Mouse (Mus musculus) lung, embryonic 14.5 days (tissue): ENCODE data around the gene Ndufb6. TPM values are rescaled to one million over a fixed set of nuclear protein-coding genes. Genes with fewer than 3 reads are reported as not detected.

Source experiments
- ATAC-seq: fragments of 200-750 bp; cut with Nextera tagmentation; 2 replicates; pipeline ENCODE4 v1.8.0; 2017; ENCODE audit warnings: mild to moderate bottlenecking, moderate TSS enrichment, moderate library complexity; ENCODE audit not compliant: insufficient read depth
- DNase-seq: peaks from one replicate; pipeline ENCODE4 v3.0.0-alpha.2; 2015
- H3K27ac ChIP-seq: fragments of 300-500 bp; sonication (generic); 2 replicates; pipeline ENCODE4 v1.5.1; 2014; ENCODE audit warnings: low read depth, mild to moderate bottlenecking, moderate library complexity
- H3K27me3 ChIP-seq: fragments of 300-500 bp; sonication (generic); 2 replicates; pipeline ENCODE4 v1.6.1; 2014; ENCODE audit warnings: low read length, control low read depth; ENCODE audit not compliant: insufficient read depth
- H3K36me3 ChIP-seq: fragments of 300-500 bp; sonication (generic); 2 replicates; pipeline ENCODE4 v1.6.1; 2014; ENCODE audit warnings: control low read depth; ENCODE audit not compliant: insufficient read depth
- H3K4me1 ChIP-seq: fragments of 300-500 bp; sonication (generic); 2 replicates; pipeline ENCODE4 v1.6.1; 2014; ENCODE audit warnings: antibody characterized with exemption, control low read depth; ENCODE audit not compliant: insufficient read depth
- H3K4me2 ChIP-seq: fragments of 300-500 bp; sonication (generic); 2 replicates; pipeline ENCODE4 v1.6.1; 2014; ENCODE audit warnings: mild to moderate bottlenecking
- H3K4me3 ChIP-seq: fragments of 300-500 bp; sonication (generic); 2 replicates; pipeline ENCODE4 v1.5.1; 2014; ENCODE audit warnings: low read depth, low read length
- H3K9ac ChIP-seq: fragments of 300-500 bp; sonication (generic); 2 replicates; pipeline ENCODE4 v1.6.1; 2014
- H3K9me3 ChIP-seq: fragments of 300-500 bp; sonication (generic); 2 replicates; pipeline ENCODE4 v1.6.1; 2016; ENCODE audit warnings: low read depth, low read length, control low read depth
- CTCF ChIP-seq: IDR thresholded peaks from 2 replicates; pipeline ENCODE4 v1.5.1; 2016; ENCODE audit warnings: antibody characterized with exemption, low read depth
- WGBS: fragments of 180-500 bp; shearing (Covaris S2); extraction: QIAGEN DNeasy Blood & Tissue Kit; methylation state at CpG from one replicate; pipeline ENCODE4 v1.1.7; 2014; 5-methylcytosine and 5-hydroxymethylcytosine counted together
- polyA plus RNA-seq: library from polyadenylated mRNA; unstranded; fragments of >200 nt; fragmentation: Nextera tagmentation; extraction: Ambion mirVana; gene quantifications from 2 replicates; pipeline ENCODE4 v1.2.1, GENCODE M21; 2014

Gene Ndufb6
- polyA plus RNA-seq, 1 experiment from 2014 or later: 284 TPM

DNA sequence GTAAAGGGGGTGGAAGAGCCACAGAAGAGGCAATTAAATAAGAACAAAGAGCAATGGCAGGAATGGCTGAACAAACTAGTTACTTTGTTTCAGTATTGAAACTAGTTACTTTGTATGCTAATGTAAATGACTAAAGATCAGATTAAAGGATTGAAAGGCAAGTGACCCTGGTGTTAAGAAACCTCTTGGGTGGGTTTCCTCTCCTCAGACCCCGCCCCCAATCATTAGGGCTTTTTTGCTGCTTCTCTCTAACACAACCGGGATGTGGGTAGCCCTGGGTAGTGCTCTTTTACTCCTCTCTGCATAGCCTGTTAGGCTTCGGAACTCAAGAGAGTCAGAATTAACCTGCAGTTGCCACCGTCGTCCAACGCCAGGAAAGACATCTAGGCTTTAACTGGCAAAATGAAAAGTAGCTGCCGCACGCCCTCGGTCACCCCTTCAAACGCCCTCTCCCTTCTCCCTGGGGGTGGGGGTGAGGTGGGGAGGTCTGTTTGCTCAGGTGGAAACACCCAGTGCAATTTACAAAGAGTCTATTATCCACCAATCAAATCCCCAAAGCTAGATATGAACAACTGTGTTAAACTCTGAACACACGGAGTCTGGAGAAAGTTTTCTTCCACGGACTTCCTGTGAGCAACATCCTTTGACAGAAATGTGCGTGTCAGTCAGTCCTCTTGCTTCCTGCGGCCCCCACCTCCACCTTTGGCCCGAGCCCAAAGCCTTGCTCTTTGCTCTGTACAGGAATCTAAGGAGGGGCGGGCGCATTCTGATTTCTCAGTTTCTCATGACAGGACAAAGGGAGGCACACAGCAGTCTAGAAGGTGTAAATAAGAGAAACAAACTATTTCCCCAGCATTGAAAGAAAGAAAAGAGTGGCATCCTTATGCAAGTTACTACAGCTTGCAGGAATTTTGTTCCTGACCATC, 40.5 kb downstream of the Ndufb6 start:
- 2% methylated on average over 17 of the region's 17 CpGs for WGBS
- Histone ChIP-seq H3K4me3 (peak overlapping the region; percentile 58), H3K9me3 (no peaks in the 10 kb centered on the region), H3K36me3 (0 out of 2 replicates have a peak, but pooled peaks cover 4% of the 10 kb centered on the region), H3K4me1 (no peaks in the 10 kb centered on the region), H3K4me2 (peak overlapping the region; percentile 86), H3K9ac (peak overlapping the region; percentile 64), H3K27ac (peak overlapping the region; percentile 67), H3K27me3 (no peaks in the 10 kb centered on the region)
- DNase-seq: peak; percentile 71
- no peak for TF ChIP-seq CTCF
- peak; percentile 80 for ATAC-seq

DNA sequence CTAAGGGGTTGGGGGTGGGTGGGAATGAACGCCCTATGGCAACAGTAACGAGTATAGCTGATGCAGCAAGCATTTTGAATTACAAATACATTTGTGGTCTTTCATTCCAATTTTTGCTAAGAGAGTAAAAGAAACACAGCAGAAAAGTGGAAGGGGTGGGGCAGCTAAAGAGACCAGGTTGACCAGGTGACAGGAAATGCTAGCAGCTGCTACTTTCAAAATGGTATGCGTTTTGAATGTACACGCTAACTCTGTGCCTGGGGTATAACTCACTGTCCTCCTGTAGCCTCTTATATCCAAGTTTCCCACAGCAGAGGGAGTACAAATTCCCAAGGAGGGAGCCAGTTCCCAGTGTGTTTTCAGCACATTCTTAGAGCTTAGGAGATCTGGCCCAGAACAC, 42.4 kb downstream of the Ndufb6 start:
- no peak overlapping the region for H3K4me2 ChIP-seq
- H3K36me3 ChIP-seq: 0 out of 2 replicates have a peak, but pooled peaks cover 4% of the 10 kb centered on the region
- no peak overlapping the region for H3K27ac ChIP-seq
- 81% methylated on average over 4 of the region's 4 CpGs for WGBS
- H3K4me3 ChIP-seq: no peak overlapping the region
- no peaks in the 10 kb centered on the region for H3K27me3 ChIP-seq
- TF ChIP-seq CTCF: no peak
- no peaks in the 10 kb centered on the region for H3K4me1 ChIP-seq
- no peak for ATAC-seq
- H3K9ac ChIP-seq: no peak overlapping the region
- no peaks in the 10 kb centered on the region for H3K9me3 ChIP-seq
- DNase-seq: no peak

GRCm38 (mm10) chr4:40234256-40234655, 45.0 kb downstream of the Ndufb6 start:
- Histone ChIP-seq H3K36me3 (0 out of 2 replicates have a peak, but pooled peaks cover 7% of the 10 kb centered on the region), H3K4me1 (no peaks in the 10 kb centered on the region), H3K27ac (no peak overlapping the region), H3K27me3 (no peaks in the 10 kb centered on the region), H3K4me2 (no peak overlapping the region), H3K9ac (no peak overlapping the region), H3K9me3 (no peaks in the 10 kb centered on the region), H3K4me3 (no peak overlapping the region)
- ATAC-seq (no peak), DNase-seq (no peak)
- no peak for TF ChIP-seq CTCF
- 79% methylated on average over 6 of the region's 6 CpGs for WGBS

DNA sequence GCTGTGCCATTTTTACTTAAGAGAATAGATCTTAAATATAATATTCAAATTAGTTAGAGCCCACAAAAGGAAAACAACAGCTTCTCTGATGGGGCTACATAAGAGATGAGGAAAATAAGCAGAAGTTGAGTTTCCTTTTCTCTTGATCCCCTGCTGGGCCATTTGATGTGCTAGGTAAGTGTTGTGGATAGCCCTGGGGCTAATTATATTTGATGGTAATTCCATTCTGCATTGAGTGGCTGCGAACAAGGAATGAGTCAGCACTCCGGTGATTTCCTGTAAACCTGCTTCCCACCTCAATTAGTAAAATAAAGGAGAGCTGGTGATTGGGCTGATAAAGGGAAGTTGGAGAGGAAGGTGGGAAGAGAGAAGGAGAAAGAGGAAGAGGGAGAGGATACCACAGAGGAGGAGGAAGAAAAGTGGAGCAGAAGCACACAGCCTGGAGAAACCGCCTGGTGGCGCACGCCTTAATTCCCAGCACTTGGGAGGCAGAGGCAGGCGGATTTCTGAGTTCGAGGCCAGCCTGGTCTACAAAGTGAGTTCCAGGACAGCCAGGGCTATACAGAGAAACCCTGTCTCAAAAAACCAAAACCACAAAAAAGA, 46.1 kb downstream of the Ndufb6 start:
- 0 out of 2 replicates have a peak, but pooled peaks cover 7% of the 10 kb centered on the region for H3K36me3 ChIP-seq
- H3K4me3 ChIP-seq: no peak overlapping the region
- no peak overlapping the region for H3K4me2 ChIP-seq
- no peaks in the 10 kb centered on the region for H3K9me3 ChIP-seq
- no peaks in the 10 kb centered on the region for H3K27me3 ChIP-seq
- H3K4me1 ChIP-seq: no peaks in the 10 kb centered on the region
- H3K9ac ChIP-seq: no peak overlapping the region
- H3K27ac ChIP-seq: no peak overlapping the region
- DNase-seq: no peak
- TF ChIP-seq CTCF: no peak
- ATAC-seq: no peak
- WGBS: 90% methylated on average over 7 of the region's 7 CpGs

GRCm38 (mm10) chr4:40229723-40230122, 49.5 kb downstream of the Ndufb6 start:
- DNase-seq: no peak
- Histone ChIP-seq H3K4me2 (no peak overlapping the region), H3K9ac (no peak overlapping the region), H3K27me3 (no peaks in the 10 kb centered on the region), H3K36me3 (0 out of 2 replicates have a peak, but pooled peaks cover 5% of the 10 kb centered on the region), H3K9me3 (no peaks in the 10 kb centered on the region), H3K27ac (no peak overlapping the region), H3K4me3 (no peak overlapping the region), H3K4me1 (no peaks in the 10 kb centered on the region)
- WGBS: 91% methylated on average over 6 of the region's 6 CpGs
- no peak for ATAC-seq
- no peak for TF ChIP-seq CTCF

GRCm38 (mm10) chr4:40227886-40228285, 51.3 kb downstream of the Ndufb6 start:
- 85% methylated on average over 7 of the region's 7 CpGs for WGBS
- no peak overlapping the region for H3K9ac ChIP-seq
- no peaks in the 10 kb centered on the region for H3K9me3 ChIP-seq
- ATAC-seq: no peak
- no peak for TF ChIP-seq CTCF
- 0 out of 2 replicates have a peak, but pooled peaks cover 3% of the 10 kb centered on the region for H3K36me3 ChIP-seq
- H3K4me1 ChIP-seq: no peaks in the 10 kb centered on the region
- H3K4me2 ChIP-seq: no peak overlapping the region
- H3K27me3 ChIP-seq: no peaks in the 10 kb centered on the region
- no peak overlapping the region for H3K4me3 ChIP-seq
- no peak for DNase-seq
- H3K27ac ChIP-seq: no peak overlapping the region

DNA sequence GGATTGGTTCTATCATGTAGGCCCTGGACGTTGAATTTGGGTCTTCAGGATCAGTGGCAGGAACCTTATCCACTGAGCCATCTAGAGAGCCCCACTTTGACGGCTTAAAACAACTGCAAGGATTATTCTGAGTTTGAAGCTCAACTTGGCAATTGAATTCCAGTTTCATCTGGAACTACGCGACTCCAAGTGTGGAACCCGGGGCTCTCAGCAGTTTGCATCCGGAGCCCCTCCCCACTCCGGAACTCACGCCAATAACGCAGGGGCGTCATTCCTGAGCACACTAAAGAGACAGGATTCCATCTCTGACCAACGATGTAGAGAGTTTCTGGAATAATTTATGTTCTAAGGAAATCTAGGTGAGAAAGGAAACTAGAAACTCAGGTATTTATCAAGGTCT, 52.1 kb downstream of the Ndufb6 start:
- Histone ChIP-seq H3K4me1 (no peaks in the 10 kb centered on the region), H3K9ac (no peak overlapping the region), H3K36me3 (0 out of 2 replicates have a peak, but pooled peaks cover 3% of the 10 kb centered on the region), H3K4me2 (no peak overlapping the region), H3K27ac (no peak overlapping the region), H3K27me3 (no peaks in the 10 kb centered on the region), H3K4me3 (no peak overlapping the region), H3K9me3 (no peaks in the 10 kb centered on the region)
- TF ChIP-seq CTCF: no peak
- WGBS: 75% methylated on average over 11 of the region's 11 CpGs
- DNase-seq: no peak
- no peak for ATAC-seq
